Mouse (Mus musculus) lung, embryonic 14.5 days (tissue): ENCODE data around the gene Stk38. TPM values are rescaled to one million over a fixed set of nuclear protein-coding genes. Genes with fewer than 3 reads are reported as not detected.
"Not testable (repeated sequence)": the region's sequence is repeated elsewhere in the genome, so short reads cannot be mapped to it uniquely, and the experiment has no call there.

ENCODE experiments used
- ATAC-seq: fragments of 200-750 bp; cut with Nextera tagmentation; 2 replicates; pipeline ENCODE4 v1.8.0; 2017; ENCODE audit warnings: mild to moderate bottlenecking, moderate TSS enrichment, moderate library complexity; ENCODE audit not compliant: insufficient read depth
- DNase-seq: peaks from one replicate; pipeline ENCODE4 v3.0.0-alpha.2; 2015
- H3K27ac ChIP-seq: fragments of 300-500 bp; sonication (generic); 2 replicates; pipeline ENCODE4 v1.5.1; 2014; ENCODE audit warnings: low read depth, mild to moderate bottlenecking, moderate library complexity
- H3K27me3 ChIP-seq: fragments of 300-500 bp; sonication (generic); 2 replicates; pipeline ENCODE4 v1.6.1; 2014; ENCODE audit warnings: low read length, control low read depth; ENCODE audit not compliant: insufficient read depth
- H3K36me3 ChIP-seq: fragments of 300-500 bp; sonication (generic); 2 replicates; pipeline ENCODE4 v1.6.1; 2014; ENCODE audit warnings: control low read depth; ENCODE audit not compliant: insufficient read depth
- H3K4me1 ChIP-seq: fragments of 300-500 bp; sonication (generic); 2 replicates; pipeline ENCODE4 v1.6.1; 2014; ENCODE audit warnings: antibody characterized with exemption, control low read depth; ENCODE audit not compliant: insufficient read depth
- H3K4me2 ChIP-seq: fragments of 300-500 bp; sonication (generic); 2 replicates; pipeline ENCODE4 v1.6.1; 2014; ENCODE audit warnings: mild to moderate bottlenecking
- H3K4me3 ChIP-seq: fragments of 300-500 bp; sonication (generic); 2 replicates; pipeline ENCODE4 v1.5.1; 2014; ENCODE audit warnings: low read depth, low read length
- H3K9ac ChIP-seq: fragments of 300-500 bp; sonication (generic); 2 replicates; pipeline ENCODE4 v1.6.1; 2014
- H3K9me3 ChIP-seq: fragments of 300-500 bp; sonication (generic); 2 replicates; pipeline ENCODE4 v1.6.1; 2016; ENCODE audit warnings: low read depth, low read length, control low read depth
- CTCF ChIP-seq: IDR thresholded peaks from 2 replicates; pipeline ENCODE4 v1.5.1; 2016; ENCODE audit warnings: antibody characterized with exemption, low read depth
- WGBS: fragments of 180-500 bp; shearing (Covaris S2); extraction: QIAGEN DNeasy Blood & Tissue Kit; methylation state at CpG from one replicate; pipeline ENCODE4 v1.1.7; 2014; 5-methylcytosine and 5-hydroxymethylcytosine counted together
- polyA plus RNA-seq: library from polyadenylated mRNA; unstranded; fragments of >200 nt; fragmentation: Nextera tagmentation; extraction: Ambion mirVana; gene quantifications from 2 replicates; pipeline ENCODE4 v1.2.1, GENCODE M21; 2014

Stk38 gene
- polyA plus RNA-seq, 1 experiment from 2014 or later = 104 TPM

DNA sequence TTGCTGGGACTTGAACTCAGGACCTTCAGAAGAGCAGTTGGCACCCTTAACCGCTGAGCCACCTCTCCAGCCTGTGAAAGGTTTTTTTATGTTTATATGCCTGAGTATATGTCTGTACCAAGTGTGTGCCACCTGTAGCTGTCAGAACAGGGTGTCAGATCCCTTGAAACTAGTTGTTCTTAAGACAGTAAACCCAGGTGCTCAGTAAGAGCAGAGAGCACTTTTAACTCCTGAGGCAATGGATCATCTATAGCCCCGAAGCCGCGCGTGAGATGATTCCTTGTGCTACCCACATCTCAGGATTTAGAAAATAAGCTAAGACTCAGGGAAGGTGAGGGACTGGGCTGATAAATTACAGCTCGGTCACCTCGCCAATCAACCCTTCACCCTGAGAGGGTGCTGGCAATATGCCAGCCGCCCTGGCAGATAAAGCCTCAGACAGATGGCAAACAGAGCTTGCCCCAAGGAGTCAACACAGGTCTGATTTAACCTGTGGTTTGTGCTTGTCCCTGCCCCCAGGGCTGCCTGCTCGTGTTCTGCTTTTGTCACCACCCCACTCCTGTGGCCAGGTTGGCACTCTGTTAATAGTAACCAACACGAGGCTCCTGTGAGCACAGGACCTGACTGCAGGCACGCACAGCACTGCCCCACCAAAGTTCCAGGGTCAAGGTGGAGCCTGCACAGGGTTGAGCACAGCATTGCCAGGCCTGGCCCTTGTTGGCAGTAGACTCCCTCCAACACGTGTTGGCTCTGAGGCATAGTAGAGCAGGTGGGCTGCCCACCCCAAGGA is 38.1 kb upstream of the Stk38 start:
- ATAC-seq (peak; percentile 32), DNase-seq (peak; percentile 76)
- peak overlapping the region; percentile 60 for H3K27ac ChIP-seq
- no peaks in the 10 kb centered on the region for H3K9me3 ChIP-seq
- WGBS = 59% methylated on average over 12 of the region's 12 CpGs
- H3K4me1 ChIP-seq = no peaks in the 10 kb centered on the region
- no peak overlapping the region; the same call in 1 of the 2 replicates for H3K9ac ChIP-seq
- peaks cover 54% of the 10 kb centered on the region for H3K36me3 ChIP-seq
- H3K27me3 ChIP-seq = no peaks in the 10 kb centered on the region
- no peak for TF ChIP-seq CTCF
- no peak overlapping the region for H3K4me3 ChIP-seq
- no peak overlapping the region for H3K4me2 ChIP-seq

DNA sequence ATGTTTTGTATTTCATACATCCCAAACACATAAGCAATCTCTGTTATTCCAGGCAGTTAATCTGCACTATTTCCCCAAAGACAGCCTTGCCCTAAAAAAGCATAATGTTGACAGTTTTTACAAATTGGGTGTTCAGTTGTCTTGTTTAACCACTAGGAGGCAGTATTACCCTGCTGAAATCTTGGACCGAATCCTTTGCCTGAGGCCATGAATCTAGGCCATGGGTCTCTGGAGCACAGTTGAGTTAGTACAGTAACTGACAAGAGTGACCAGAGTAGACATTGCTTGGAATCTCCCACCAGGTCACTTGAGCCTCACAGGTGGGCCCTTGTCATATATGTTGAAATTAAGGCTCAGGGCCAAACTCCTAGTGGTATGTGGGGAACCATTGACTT is 37.1 kb upstream of the Stk38 start:
- peaks cover 64% of the 10 kb centered on the region for H3K36me3 ChIP-seq
- no peaks in the 10 kb centered on the region for H3K4me1 ChIP-seq
- ATAC-seq = no peak
- WGBS = 67% methylated on average over 1 of the region's 1 CpGs
- peak; percentile 78 for TF ChIP-seq CTCF
- no peaks in the 10 kb centered on the region for H3K9me3 ChIP-seq
- no peak overlapping the region for H3K4me3 ChIP-seq
- peak; percentile 71 for DNase-seq
- H3K27ac ChIP-seq = no peak overlapping the region
- no peak overlapping the region for H3K4me2 ChIP-seq
- no peak overlapping the region for H3K9ac ChIP-seq
- no peaks in the 10 kb centered on the region for H3K27me3 ChIP-seq

DNA sequence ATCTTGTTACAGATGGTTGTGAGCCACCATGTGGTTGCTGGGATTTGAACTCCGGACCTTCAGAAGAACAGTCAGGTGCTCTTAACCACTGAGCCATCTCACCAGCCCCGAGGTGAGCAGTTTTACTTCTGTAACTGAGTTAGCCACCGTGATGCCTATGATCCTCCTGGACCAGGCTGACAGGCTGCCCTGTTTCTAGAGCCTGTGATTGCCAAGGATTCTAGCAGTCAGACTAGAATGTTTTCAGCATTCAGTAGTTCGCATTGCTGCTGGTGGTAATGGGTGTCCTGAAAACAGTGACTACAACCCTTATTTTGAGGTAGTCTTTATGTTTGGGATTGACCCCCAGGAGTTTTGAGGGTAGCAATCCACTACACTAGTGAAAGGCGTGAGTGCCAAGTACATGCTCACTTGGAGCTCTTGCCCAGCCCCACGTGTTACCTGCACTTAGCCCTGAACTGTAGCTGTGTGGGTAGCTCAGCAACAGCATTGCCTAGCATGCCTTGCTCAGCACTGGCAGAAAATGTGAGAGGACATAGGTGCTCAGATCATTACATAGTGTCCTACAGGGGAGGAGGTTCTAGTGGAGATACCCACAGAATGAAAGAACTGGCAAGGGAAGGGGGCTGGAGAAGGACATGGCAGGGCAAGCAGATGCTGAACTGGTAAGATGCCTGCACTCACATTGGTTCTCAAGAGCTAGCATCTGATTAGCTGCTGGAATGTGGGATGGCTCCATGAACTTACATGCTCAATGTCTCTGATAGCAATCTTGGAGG is 36.5 kb upstream of the Stk38 start:
- H3K4me3 ChIP-seq = no peak overlapping the region
- no peaks in the 10 kb centered on the region for H3K27me3 ChIP-seq
- DNase-seq (peak; percentile 39), ATAC-seq (peak; percentile 25; the same call in 1 of the 2 replicates)
- H3K27ac ChIP-seq = no peak overlapping the region
- WGBS = 78% methylated on average over 6 of the region's 6 CpGs
- H3K9me3 ChIP-seq = no peaks in the 10 kb centered on the region
- no peaks in the 10 kb centered on the region for H3K4me1 ChIP-seq
- H3K36me3 ChIP-seq = peaks cover 70% of the 10 kb centered on the region
- H3K9ac ChIP-seq = no peak overlapping the region
- no peak overlapping the region for H3K4me2 ChIP-seq
- no peak for TF ChIP-seq CTCF

DNA sequence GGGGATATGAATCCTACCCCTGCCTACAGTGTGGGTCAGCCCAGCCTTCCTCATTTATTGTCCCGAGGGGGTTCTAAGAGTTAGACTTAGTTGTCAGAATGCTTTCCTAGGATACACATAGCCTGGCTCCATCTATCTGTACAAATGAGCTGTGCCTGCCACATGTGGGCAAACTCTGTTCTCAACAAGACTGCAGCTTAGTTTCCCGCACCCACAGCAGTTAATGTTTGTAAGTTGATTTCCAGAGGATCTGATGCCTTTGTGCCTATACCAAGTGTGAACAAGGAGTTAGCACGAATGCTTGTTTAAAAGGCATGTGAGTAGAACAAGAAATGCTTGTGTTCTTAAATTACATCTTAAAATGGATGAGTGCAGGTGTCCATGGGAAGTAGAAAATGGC is 35.8 kb upstream of the Stk38 start:
- no peaks in the 10 kb centered on the region for H3K27me3 ChIP-seq
- H3K4me2 ChIP-seq = no peak overlapping the region
- H3K4me1 ChIP-seq = no peaks in the 10 kb centered on the region
- peaks cover 77% of the 10 kb centered on the region for H3K36me3 ChIP-seq
- H3K27ac ChIP-seq = no peak overlapping the region
- ATAC-seq (no peak), DNase-seq (no peak)
- no peaks in the 10 kb centered on the region for H3K9me3 ChIP-seq
- H3K9ac ChIP-seq = no peak overlapping the region
- WGBS = 89% methylated on average over 3 of the region's 3 CpGs
- H3K4me3 ChIP-seq = no peak overlapping the region
- no peak for TF ChIP-seq CTCF

DNA sequence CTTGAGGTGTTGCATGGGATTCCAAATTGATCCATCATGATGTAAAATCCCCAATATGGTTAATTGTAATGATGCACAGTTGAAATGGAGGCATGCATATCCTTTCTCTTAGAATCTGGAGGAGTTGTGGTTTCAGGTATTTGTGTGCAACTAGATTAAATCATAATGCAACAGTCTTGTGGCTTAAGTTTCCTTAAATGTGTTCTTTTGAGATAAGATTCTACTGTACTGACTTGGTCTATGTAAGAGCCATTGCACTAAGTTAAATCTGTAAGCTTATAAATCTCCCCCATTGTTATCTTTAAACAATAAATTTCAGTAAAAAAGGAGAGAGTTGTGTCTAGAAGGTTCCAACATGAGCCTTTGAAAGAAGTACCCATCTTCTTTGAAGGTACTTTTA is 34.8 kb upstream of the Stk38 start:
- Histone ChIP-seq H3K4me3 (no peak overlapping the region), H3K27me3 (no peaks in the 10 kb centered on the region), H3K4me2 (no peak overlapping the region), H3K27ac (no peak overlapping the region), H3K36me3 (peaks cover 88% of the 10 kb centered on the region), H3K9me3 (no peaks in the 10 kb centered on the region), H3K4me1 (no peaks in the 10 kb centered on the region), H3K9ac (no peak overlapping the region)
- no peak for TF ChIP-seq CTCF
- ATAC-seq (no peak), DNase-seq (no peak)

DNA sequence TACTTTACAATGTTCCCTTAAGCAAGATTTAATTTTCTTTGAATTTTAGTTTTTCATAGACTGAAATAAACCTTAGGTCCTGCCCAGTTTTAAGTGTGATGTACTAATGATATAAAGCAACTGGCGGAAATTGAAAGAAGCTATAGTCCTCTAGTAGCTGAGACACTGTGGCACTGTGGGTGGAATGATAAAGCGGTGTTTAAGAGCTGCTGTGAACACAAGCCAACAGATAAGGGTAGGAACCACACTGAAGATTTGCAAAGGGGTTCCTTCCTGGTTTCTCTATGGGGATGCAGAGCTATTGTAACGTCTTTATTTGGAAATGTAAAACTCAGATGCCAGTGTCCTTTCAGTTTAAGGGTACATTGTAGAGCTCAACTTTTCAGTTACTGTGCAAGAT is 33.8 kb upstream of the Stk38 start:
- H3K9ac ChIP-seq, ATAC-seq, H3K4me3 ChIP-seq, H3K9me3 ChIP-seq, H3K4me1 ChIP-seq, H3K4me2 ChIP-seq, H3K27ac ChIP-seq, H3K27me3 ChIP-seq, DNase-seq: not testable (repeated sequence)
- WGBS = 81% methylated on average over 3 of the region's 3 CpGs
- H3K36me3 ChIP-seq = peaks cover 94% of the 10 kb centered on the region

DNA sequence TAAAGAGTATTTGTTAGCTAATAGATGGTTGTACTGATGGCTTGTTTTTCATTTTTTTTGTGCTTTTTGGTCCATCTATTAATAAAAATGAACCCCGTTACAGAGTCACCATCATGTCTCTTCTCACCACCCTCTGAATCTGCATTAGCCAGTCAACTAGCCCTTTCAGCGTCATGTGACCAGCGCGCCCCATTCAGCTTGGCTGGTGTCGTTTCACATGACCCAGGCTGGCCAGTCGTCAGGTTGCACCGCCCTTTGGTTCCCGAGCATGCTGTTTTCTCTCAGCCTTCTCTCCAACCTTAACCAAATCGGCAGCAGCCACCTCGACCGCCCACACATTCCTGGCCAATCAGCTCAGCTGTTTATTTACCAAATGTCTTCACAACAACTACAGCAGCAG is 31.6 kb upstream of the Stk38 start:
- no peak overlapping the region for H3K27ac ChIP-seq

More for the DNA sequence above, 31.6 kb upstream of the Stk38 start:
- TF ChIP-seq CTCF = no peak
- 60% methylated on average over 11 of the region's 11 CpGs for WGBS
- Histone ChIP-seq H3K4me2 (no peak overlapping the region), H3K9me3 (no peaks in the 10 kb centered on the region), H3K4me1 (0 out of 2 replicates have a peak, but pooled peaks cover 3% of the 10 kb centered on the region), H3K9ac (no peak overlapping the region), H3K36me3 (peaks cover 90% of the 10 kb centered on the region), H3K4me3 (no peak overlapping the region), H3K27me3 (no peaks in the 10 kb centered on the region)
- ATAC-seq = no peak
- no peak for DNase-seq
